Mouse (Mus musculus) ES-E14 (cell line): Measurements from ENCODE around the gene Kidins220.

Source experiments
- CHD2 ChIP-seq: IDR thresholded peaks from 2 replicates; pipeline ENCODE4 v1.6.1; 2014; ENCODE audit warnings: mild to moderate bottlenecking, low read depth, low read length, inconsistent platforms
- MAFK ChIP-seq: IDR thresholded peaks from 2 replicates; pipeline ENCODE4 v1.6.1; 2014; ENCODE audit warnings: mild to moderate bottlenecking, low read depth, low read length, inconsistent platforms; ENCODE audit not compliant: insufficient read depth
- ZC3H11A ChIP-seq: IDR thresholded peaks from 2 replicates; pipeline ENCODE4 v1.6.1; 2012; ENCODE audit warnings: low read depth, mild to moderate bottlenecking, inconsistent platforms, low read length, borderline replicate concordance
- ZNF384 ChIP-seq: IDR thresholded peaks from 2 replicates; pipeline ENCODE4 v1.6.1; 2012; ENCODE audit warnings: low read depth, low read length, inconsistent platforms

DNA sequence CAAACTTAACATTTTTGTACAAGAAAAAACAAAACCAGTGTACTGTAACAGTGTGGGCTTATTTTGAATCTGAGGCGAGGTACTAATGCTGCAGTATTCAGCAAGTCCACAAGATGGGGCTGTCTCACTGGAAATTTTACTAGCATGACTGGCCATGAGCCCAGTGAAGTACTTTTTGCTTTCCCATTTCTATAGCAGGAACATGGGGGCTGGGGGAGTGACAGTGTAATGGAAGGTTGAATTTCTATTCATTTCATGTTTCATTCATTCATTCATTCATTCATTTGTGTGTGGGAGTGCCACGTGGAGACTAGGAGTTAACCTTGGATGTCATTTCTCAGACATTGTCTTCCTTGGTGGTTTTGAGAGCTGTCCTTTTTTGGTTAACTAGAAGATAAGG, 52.7 kb downstream of the Kidins220 start:
- TF ChIP-seq MAFK, result no peak
- TF ChIP-seq ZNF384, result no peak
- TF ChIP-seq ZC3H11A, result peak; percentile 63; the same call in 1 of the 2 replicates
- TF ChIP-seq CHD2, result no peak
